Mouse (Mus musculus) heart, adult 2 months (tissue): ENCODE measurements around the gene Cfdp1.

Experiments used
- CTCF ChIP-seq: fragments of 200-600 bp; IDR thresholded peaks from 2 replicates; pipeline ENCODE4 v1.8.1; 2022; ENCODE audit warnings: antibody characterized with exemption, mild to moderate bottlenecking, moderate library complexity
- POLR2A ChIP-seq: fragments of 200-500 bp; IDR thresholded peaks from 2 replicates; pipeline ENCODE4 v1.6.1; 2011; ENCODE audit warnings: mild to moderate bottlenecking, low read depth, low read length, control low read depth; ENCODE audit not compliant: insufficient read depth

DNA sequence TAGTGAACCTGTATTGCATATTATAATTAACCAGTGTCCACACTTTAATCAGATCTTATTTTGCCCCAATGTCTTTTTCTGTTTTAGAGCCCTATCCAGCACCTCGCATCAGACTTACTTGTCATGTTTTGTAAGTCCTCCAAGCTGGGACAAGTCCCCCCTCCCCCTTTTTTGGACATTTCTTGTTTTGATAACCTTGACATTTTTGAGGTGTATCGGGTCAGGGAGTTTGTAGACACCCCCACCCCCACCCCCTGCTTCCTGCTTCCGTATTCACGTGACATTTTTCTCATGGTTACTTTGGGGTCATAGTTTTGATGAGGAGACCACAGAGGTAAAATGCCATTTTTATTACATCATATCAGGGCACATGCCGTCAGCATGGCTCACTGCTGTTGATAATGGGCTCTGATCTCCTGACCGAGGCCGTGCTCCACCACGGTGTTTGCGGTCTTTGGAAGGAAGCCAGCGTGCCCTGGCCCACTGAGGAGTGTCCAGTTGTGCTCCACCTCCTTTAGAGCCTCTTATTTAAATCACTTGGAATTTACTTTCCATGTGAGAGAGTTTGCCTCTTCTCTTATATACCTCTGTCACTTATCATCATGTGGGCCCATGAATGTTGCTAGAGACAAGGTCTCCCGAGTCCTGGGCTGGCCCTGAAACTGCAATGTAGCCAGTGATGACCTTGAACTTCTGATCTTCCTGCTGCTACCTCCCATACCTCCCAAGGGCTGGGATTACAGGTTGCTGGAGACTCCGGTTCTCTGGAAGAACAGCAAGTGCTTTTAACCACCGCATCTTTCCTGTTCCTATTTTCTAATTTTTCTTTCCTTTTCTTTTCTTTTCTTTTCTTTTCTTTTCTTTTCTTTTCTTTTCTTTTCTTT lies 107.3 kb downstream of the Cfdp1 start:
- TF ChIP-seq POLR2A: no peak
- TF ChIP-seq CTCF: no peak
